Mouse (Mus musculus): ENCODE measurements at regions not wholly inside any gene's neighbourhood (a gene's known extent, or its start where the extent isn't known, plus 50 kb on each side); places are given as distances from the start of the nearest gene placed in this dataset.

DNA sequence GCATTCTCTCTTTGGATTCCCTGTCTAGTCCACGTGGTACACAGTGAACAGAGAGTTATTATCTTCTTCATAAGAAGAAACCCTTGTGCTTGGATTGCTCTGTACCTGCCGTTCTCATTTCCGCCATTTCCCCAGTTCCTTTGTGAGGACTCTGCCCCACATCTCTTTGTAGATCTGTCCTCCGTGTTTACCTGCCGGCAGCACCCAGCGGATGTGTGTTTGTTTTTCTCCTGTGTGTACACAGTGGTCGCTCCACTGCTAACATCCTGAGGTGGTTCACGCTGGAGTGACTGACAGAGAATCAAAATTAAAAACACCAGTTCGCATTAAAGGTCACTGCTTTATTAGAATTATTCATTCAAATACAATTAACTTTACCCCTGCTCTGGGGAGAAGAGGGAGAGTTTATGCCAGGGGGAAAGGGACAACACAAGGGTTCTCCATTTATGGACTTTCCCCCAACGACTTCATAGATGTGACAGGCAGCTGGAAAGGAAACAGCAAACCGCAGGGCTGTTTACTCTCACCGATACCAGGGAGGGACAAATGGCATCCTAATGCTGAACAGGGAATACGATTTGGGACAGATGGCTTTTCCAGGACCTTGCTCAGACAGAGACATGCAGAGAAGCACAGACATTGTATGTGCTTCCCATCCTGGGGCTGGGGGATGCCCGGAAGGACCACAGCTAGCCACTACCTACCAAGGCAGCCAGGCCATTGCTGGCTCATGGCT lies 362.5 kb upstream of the Gm765 start:
- H3K27me3 ChIP-seq (ENCODE audit: control insufficient read depth, insufficient read depth, low read length), result no peaks in the 10 kb centered on the region
- no peak overlapping the region for H3K27ac ChIP-seq (replicated peaks; ENCODE audit: insufficient read depth, low read depth, low read length)
- no peak overlapping the region for H3K4me3 ChIP-seq (ENCODE audit: insufficient read depth, low read depth, low read length)
- DNase-seq (ENCODE audit: extremely low read depth, low read depth, low spot score), result peak; percentile 4
- H3K36me3 ChIP-seq (ENCODE audit: control insufficient read depth, insufficient read depth, low read length), result no peaks in the 10 kb centered on the region
- 20% methylated on average over 14 of the region's 14 CpGs for WGBS
- no peaks in the 10 kb centered on the region for H3K79me2 ChIP-seq (ENCODE audit: control insufficient read depth, insufficient read depth, low read length)
- no peaks in the 10 kb centered on the region for H3K4me1 ChIP-seq (ENCODE audit: control insufficient read depth, insufficient read depth, low read length)
- H3K9ac ChIP-seq (ENCODE audit: low read depth, low read length), result no peak overlapping the region
- TF ChIP-seq POLR2A (IDR thresholded peaks at IDR 0.05; ENCODE audit: extremely low read depth, insufficient read depth, low read length), result no peak

- Histone ChIP-seq H3K27ac (replicated peaks; ENCODE audit: insufficient read depth, low read depth, low read length) (no peak overlapping the region), H3K27me3 (ENCODE audit: control insufficient read depth, insufficient read depth, low read length) (no peaks in the 10 kb centered on the region), H3K9ac (ENCODE audit: low read depth, low read length) (no peak overlapping the region), H3K79me2 (ENCODE audit: control insufficient read depth, insufficient read depth, low read length) (no peaks in the 10 kb centered on the region), H3K4me1 (ENCODE audit: control insufficient read depth, insufficient read depth, low read length) (no peaks in the 10 kb centered on the region), H3K36me3 (ENCODE audit: control insufficient read depth, insufficient read depth, low read length) (no peaks in the 10 kb centered on the region), H3K4me3 (ENCODE audit: insufficient read depth, low read depth, low read length) (no peak overlapping the region)
- TF ChIP-seq POLR2A (IDR thresholded peaks at IDR 0.05; ENCODE audit: extremely low read depth, insufficient read depth, low read length) (no peak), CTCF (IDR thresholded peaks at IDR 0.05; ENCODE audit: low read depth, low read length) (no peak)
- 89% methylated on average over 7 of the region's 7 CpGs for WGBS
- DNase-seq (ENCODE audit: extremely low read depth, low read depth, low spot score), result no peak
Measured at GRCm38 (mm10) chr6:98697571-98697970, 355.0 kb upstream of the Gm765 start.

DNA sequence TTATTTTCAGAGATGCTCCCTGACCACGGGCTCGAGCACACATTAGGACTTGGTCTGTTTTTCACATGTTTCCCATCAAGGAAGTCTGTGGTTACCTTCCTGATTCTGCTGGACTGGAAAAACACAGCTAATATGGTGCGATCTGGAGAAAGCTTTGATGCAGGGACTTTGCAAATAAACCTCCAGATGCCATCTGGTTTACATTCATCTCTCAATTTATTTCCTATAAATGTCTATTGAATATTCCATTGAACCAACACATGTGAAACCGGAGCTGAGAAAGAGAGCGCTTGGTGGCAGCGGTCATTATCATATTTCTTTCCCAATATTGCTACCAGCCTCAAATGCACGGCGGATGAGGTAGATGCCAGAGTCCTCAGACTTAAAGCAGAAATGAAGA lies 350.9 kb upstream of the Gm765 start:
- Histone ChIP-seq H3K27ac (replicated peaks; ENCODE audit: insufficient read depth, low read depth, low read length) (no peak overlapping the region), H3K4me3 (ENCODE audit: insufficient read depth, low read depth, low read length) (no peak overlapping the region), H3K27me3 (ENCODE audit: control insufficient read depth, insufficient read depth, low read length) (no peaks in the 10 kb centered on the region), H3K4me1 (ENCODE audit: control insufficient read depth, insufficient read depth, low read length) (no peaks in the 10 kb centered on the region), H3K9ac (ENCODE audit: low read depth, low read length) (no peak overlapping the region), H3K79me2 (ENCODE audit: control insufficient read depth, insufficient read depth, low read length) (no peaks in the 10 kb centered on the region), H3K36me3 (ENCODE audit: control insufficient read depth, insufficient read depth, low read length) (no peaks in the 10 kb centered on the region)
- no peak for DNase-seq (ENCODE audit: extremely low read depth, low read depth, low spot score)
- no peak for TF ChIP-seq CTCF (IDR thresholded peaks at IDR 0.05; ENCODE audit: low read depth, low read length)
- TF ChIP-seq POLR2A (IDR thresholded peaks at IDR 0.05; ENCODE audit: extremely low read depth, insufficient read depth, low read length), result no peak
- 95% methylated on average over 8 of the region's 8 CpGs for WGBS

DNA sequence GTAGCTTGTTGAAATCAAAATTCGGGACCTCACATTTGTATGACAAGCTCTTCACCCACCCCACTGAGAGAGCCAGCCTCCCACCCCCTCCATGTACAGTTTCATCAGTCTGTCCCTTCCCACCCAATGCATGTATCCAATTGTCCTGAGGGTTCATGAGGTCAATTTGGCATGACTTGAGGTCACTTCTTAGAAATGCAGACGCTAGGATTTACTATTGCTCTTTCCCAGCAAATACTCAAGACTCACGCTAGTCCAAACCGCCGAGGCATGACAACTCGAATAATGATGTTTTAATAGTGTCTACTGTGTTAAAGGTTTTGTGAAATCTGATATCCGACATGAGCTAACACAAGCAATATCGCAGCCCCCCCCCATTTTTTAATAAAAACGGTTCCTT lies 347.6 kb upstream of the Gm765 start:
- H3K36me3 ChIP-seq (ENCODE audit: control insufficient read depth, insufficient read depth, low read length), result no peaks in the 10 kb centered on the region
- TF ChIP-seq POLR2A (IDR thresholded peaks at IDR 0.05; ENCODE audit: extremely low read depth, insufficient read depth, low read length) (no peak), CTCF (IDR thresholded peaks at IDR 0.05; ENCODE audit: low read depth, low read length) (no peak)
- no peaks in the 10 kb centered on the region for H3K27me3 ChIP-seq (ENCODE audit: control insufficient read depth, insufficient read depth, low read length)
- no peak for DNase-seq (ENCODE audit: extremely low read depth, low read depth, low spot score)
- H3K9ac ChIP-seq (ENCODE audit: low read depth, low read length), result no peak overlapping the region
- H3K4me1 ChIP-seq (ENCODE audit: control insufficient read depth, insufficient read depth, low read length), result no peaks in the 10 kb centered on the region
- H3K4me3 ChIP-seq (ENCODE audit: insufficient read depth, low read depth, low read length), result no peak overlapping the region
- no peaks in the 10 kb centered on the region for H3K79me2 ChIP-seq (ENCODE audit: control insufficient read depth, insufficient read depth, low read length)
- WGBS, result 96% methylated on average over 9 of the region's 9 CpGs
- no peak overlapping the region for H3K27ac ChIP-seq (replicated peaks; ENCODE audit: insufficient read depth, low read depth, low read length)

DNA sequence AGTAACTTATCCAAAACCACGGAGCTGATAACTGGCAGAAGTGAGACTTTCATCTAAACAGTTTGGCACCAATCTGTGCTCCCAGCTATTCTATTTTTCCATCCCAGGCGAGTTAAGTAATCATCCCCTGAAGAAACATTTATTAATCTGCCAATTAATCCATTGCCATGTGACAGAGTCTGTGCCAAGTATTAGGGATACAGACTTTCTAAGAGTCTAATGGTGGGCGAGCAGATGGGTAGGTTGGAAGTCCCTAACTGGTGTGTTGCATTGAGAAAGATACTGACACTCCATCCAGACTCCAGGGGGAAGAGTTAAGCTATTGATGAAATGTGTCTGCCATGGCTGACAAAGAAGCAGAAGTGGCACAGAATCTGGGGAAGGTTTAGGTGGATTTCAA lies 346.8 kb upstream of the Gm765 start:
- DNase-seq (ENCODE audit: extremely low read depth, low read depth, low spot score), result no peak
- H3K27ac ChIP-seq (replicated peaks; ENCODE audit: insufficient read depth, low read depth, low read length), result no peak overlapping the region
- no peaks in the 10 kb centered on the region for H3K36me3 ChIP-seq (ENCODE audit: control insufficient read depth, insufficient read depth, low read length)
- WGBS, result 86% methylated on average over 3 of the region's 3 CpGs
- H3K4me3 ChIP-seq (ENCODE audit: insufficient read depth, low read depth, low read length), result no peak overlapping the region
- H3K79me2 ChIP-seq (ENCODE audit: control insufficient read depth, insufficient read depth, low read length), result no peaks in the 10 kb centered on the region
- H3K27me3 ChIP-seq (ENCODE audit: control insufficient read depth, insufficient read depth, low read length), result no peaks in the 10 kb centered on the region
- no peak for TF ChIP-seq POLR2A (IDR thresholded peaks at IDR 0.05; ENCODE audit: extremely low read depth, insufficient read depth, low read length)
- no peak for TF ChIP-seq CTCF (IDR thresholded peaks at IDR 0.05; ENCODE audit: low read depth, low read length)
- H3K9ac ChIP-seq (ENCODE audit: low read depth, low read length), result no peak overlapping the region
- H3K4me1 ChIP-seq (ENCODE audit: control insufficient read depth, insufficient read depth, low read length), result no peaks in the 10 kb centered on the region

DNA sequence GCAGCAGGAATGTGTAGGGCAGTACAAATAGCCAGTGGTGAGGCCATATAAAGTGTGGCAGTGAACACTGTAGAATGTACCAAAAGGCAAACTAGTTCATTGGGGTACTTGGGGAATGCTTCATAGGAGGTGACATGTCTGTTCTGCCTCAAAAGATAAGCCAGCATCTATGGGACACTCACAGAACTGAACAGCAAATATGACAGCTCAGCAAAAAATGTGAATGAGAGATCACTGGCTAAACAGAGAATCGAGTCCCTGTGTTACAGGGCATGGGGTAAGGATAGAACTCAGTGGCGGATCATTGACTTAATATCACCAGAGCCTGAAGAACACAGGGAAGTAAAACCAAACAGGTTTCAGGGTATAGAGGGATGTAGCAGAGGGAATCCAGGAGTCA lies 346.1 kb upstream of the Gm765 start:
- Histone ChIP-seq H3K4me3 (ENCODE audit: insufficient read depth, low read depth, low read length) (no peak overlapping the region), H3K4me1 (ENCODE audit: control insufficient read depth, insufficient read depth, low read length) (no peaks in the 10 kb centered on the region), H3K27me3 (ENCODE audit: control insufficient read depth, insufficient read depth, low read length) (no peaks in the 10 kb centered on the region), H3K79me2 (ENCODE audit: control insufficient read depth, insufficient read depth, low read length) (no peaks in the 10 kb centered on the region), H3K27ac (replicated peaks; ENCODE audit: insufficient read depth, low read depth, low read length) (no peak overlapping the region), H3K9ac (ENCODE audit: low read depth, low read length) (no peak overlapping the region), H3K36me3 (ENCODE audit: control insufficient read depth, insufficient read depth, low read length) (no peaks in the 10 kb centered on the region)
- no peak for DNase-seq (ENCODE audit: extremely low read depth, low read depth, low spot score)
- TF ChIP-seq CTCF (IDR thresholded peaks at IDR 0.05; ENCODE audit: low read depth, low read length), result no peak
- no peak for TF ChIP-seq POLR2A (IDR thresholded peaks at IDR 0.05; ENCODE audit: extremely low read depth, insufficient read depth, low read length)
- WGBS, result 84% methylated on average over 2 of the region's 2 CpGs
